Mouse (Mus musculus): ENCODE measurements around the gene Myo9b. TPM values are rescaled to one million over a fixed set of nuclear protein-coding genes. Genes with fewer than 3 reads are reported as not detected.
"Not testable (repeated sequence)": the region's sequence is repeated elsewhere in the genome, so short reads cannot be mapped to it uniquely, and the experiment has no call there.

Myo9b gene
- polyA plus RNA-seq, 1 experiment: 12.4 TPM

- DNase-seq (ENCODE audit: low spot score): no peak
Measured at GRCm38 (mm10) chr8:71296784-71297183, 24.3 kb downstream of the Myo9b start.

GRCm38 (mm10) chr8:71297439-71297838 lies 24.9 kb downstream of the Myo9b start:
- DNase-seq (ENCODE audit: low spot score): no peak

GRCm38 (mm10) chr8:71299716-71300115 lies 27.2 kb downstream of the Myo9b start:
- no peak for DNase-seq (ENCODE audit: low spot score)

- no peak for DNase-seq (ENCODE audit: low spot score)
Measured at GRCm38 (mm10) chr8:71302788-71303187, 30.3 kb downstream of the Myo9b start.

GRCm38 (mm10) chr8:71303632-71304031 lies 31.1 kb downstream of the Myo9b start:
- DNase-seq (ENCODE audit: low spot score): no peak

- no peak for DNase-seq (ENCODE audit: low spot score)
Measured at GRCm38 (mm10) chr8:71305988-71306387, 33.5 kb downstream of the Myo9b start.

GRCm38 (mm10) chr8:71307371-71307770 lies 34.9 kb downstream of the Myo9b start:
- DNase-seq (ENCODE audit: low spot score): no peak

GRCm38 (mm10) chr8:71307913-71308312 lies 35.4 kb downstream of the Myo9b start:
- DNase-seq (ENCODE audit: low spot score): no peak

- no peak for DNase-seq (ENCODE audit: low spot score)
Measured at GRCm38 (mm10) chr8:71310446-71310845, 37.9 kb downstream of the Myo9b start.

GRCm38 (mm10) chr8:71312700-71313099 lies 40.2 kb downstream of the Myo9b start:
- DNase-seq (ENCODE audit: low spot score): no peak

GRCm38 (mm10) chr8:71313951-71314350 lies 41.4 kb downstream of the Myo9b start:
- no peak for DNase-seq (ENCODE audit: low spot score)

- DNase-seq (ENCODE audit: low spot score): no peak
Measured at GRCm38 (mm10) chr8:71315972-71316371, 43.5 kb downstream of the Myo9b start.

- no peak for DNase-seq (ENCODE audit: low spot score)
Measured at GRCm38 (mm10) chr8:71316486-71317031, 44.0 kb downstream of the Myo9b start.

- DNase-seq (ENCODE audit: low spot score): not testable (repeated sequence)
Measured at GRCm38 (mm10) chr8:71318610-71319009, 46.1 kb downstream of the Myo9b start.

GRCm38 (mm10) chr8:71319760-71320159 lies 47.2 kb downstream of the Myo9b start:
- not testable (repeated sequence) for DNase-seq (ENCODE audit: low spot score)

- DNase-seq (ENCODE audit: low spot score): no peak
Measured at GRCm38 (mm10) chr8:71322939-71323338, 50.4 kb downstream of the Myo9b start.

- no peak for DNase-seq (ENCODE audit: low spot score)
Measured at GRCm38 (mm10) chr8:71324848-71325247, 52.3 kb downstream of the Myo9b start.

- DNase-seq (ENCODE audit: low spot score): not testable (repeated sequence)
Measured at GRCm38 (mm10) chr8:71337834-71338233, 65.3 kb downstream of the Myo9b start.

- no peak for DNase-seq (ENCODE audit: low spot score)
Measured at GRCm38 (mm10) chr8:71340625-71341024, 68.1 kb downstream of the Myo9b start.

- no peak for DNase-seq (ENCODE audit: low spot score)
Measured at GRCm38 (mm10) chr8:71346581-71346980, 74.1 kb downstream of the Myo9b start.

- no peak for DNase-seq (ENCODE audit: low spot score)
Measured at GRCm38 (mm10) chr8:71351117-71351516, 78.6 kb downstream of the Myo9b start.

GRCm38 (mm10) chr8:71351520-71351919 lies 79.0 kb downstream of the Myo9b start:
- DNase-seq (ENCODE audit: low spot score): no peak

- no peak for DNase-seq (ENCODE audit: low spot score)
Measured at GRCm38 (mm10) chr8:71358026-71358425, 85.5 kb downstream of the Myo9b start.

All from urinary bladder, adult 2 months (tissue).